Mouse (Mus musculus) liver, embryonic 16.5 days (tissue): ENCODE measurements at regions not wholly inside any gene's neighbourhood (a gene's known extent, or its start where the extent isn't known, plus 50 kb on each side); places are given as distances from the start of the nearest gene placed in this dataset.
A peak's percentile ranks its signal among the peaks of the same experiment; 100 is the strongest.

Experiments
- ATAC-seq: fragments of 200-750 bp; cut with Nextera tagmentation; 2 replicates; pipeline ENCODE4 v1.8.0; 2017; ENCODE audit warnings: low read depth, mild to moderate bottlenecking, moderate number of reproducible peaks, moderate library complexity
- H3K27ac ChIP-seq: fragments of 300-500 bp; sonication (generic); 2 replicates; pipeline ENCODE4 v1.5.1; 2014; ENCODE audit warnings: mild to moderate bottlenecking, low read length
- H3K27me3 ChIP-seq: fragments of 300-500 bp; sonication (generic); 2 replicates; pipeline ENCODE4 v1.6.1; 2014; ENCODE audit warnings: low read depth, low read length, mixed read lengths; ENCODE audit not compliant: control insufficient read depth, insufficient read depth
- H3K36me3 ChIP-seq: fragments of 300-500 bp; sonication (generic); 2 replicates; pipeline ENCODE4 v1.6.1; 2014; ENCODE audit warnings: mild to moderate bottlenecking; ENCODE audit not compliant: control insufficient read depth, insufficient read depth
- H3K4me1 ChIP-seq: fragments of 300-500 bp; sonication (generic); 2 replicates; pipeline ENCODE4 v1.6.1; 2014; ENCODE audit warnings: low read depth, low read length, mixed read lengths; ENCODE audit not compliant: control insufficient read depth
- H3K4me2 ChIP-seq: fragments of 300-500 bp; sonication (generic); 2 replicates; pipeline ENCODE4 v1.6.1; 2014; ENCODE audit warnings: low read depth, low read length, mixed read lengths
- H3K4me3 ChIP-seq: fragments of 300-500 bp; sonication (generic); 2 replicates; pipeline ENCODE4 v1.5.1; 2014; ENCODE audit warnings: low read depth, mild to moderate bottlenecking, low read length
- H3K9ac ChIP-seq: fragments of 300-500 bp; sonication (generic); 2 replicates; pipeline ENCODE4 v1.6.1; 2014; ENCODE audit warnings: low read depth, low read length
- H3K9me3 ChIP-seq: fragments of 300-500 bp; sonication (generic); replicated peaks from 2 replicates; pipeline ENCODE4 v1.6.1; 2016; ENCODE audit warnings: low read length; ENCODE audit not compliant: control insufficient read depth
- WGBS: fragments of 180-500 bp; shearing (Covaris S2); extraction: QIAGEN DNeasy Blood & Tissue Kit; methylation state at CpG from one replicate; pipeline ENCODE4 v1.1.7; 2014; ENCODE audit not compliant: insufficient replicate concordance; 5-methylcytosine and 5-hydroxymethylcytosine counted together

DNA sequence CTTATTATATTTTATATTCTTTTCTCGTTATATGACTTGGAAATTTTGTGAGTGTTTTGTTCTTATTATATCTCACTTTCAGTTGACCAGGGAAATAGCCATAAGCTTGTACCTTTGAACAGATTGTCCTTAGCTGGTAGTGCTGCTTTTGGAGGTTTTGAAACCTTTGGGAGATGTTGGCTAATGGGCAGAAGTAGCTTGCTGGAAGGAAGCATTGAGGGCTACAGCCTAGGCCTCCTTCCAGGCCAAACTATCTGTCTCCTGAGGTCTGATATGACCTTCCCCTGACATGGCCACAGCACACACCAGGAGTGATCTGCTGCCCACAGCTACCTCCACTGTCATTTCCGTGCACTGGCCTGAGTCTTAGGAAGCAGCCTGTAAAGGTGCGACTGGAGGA lies 56.8 kb downstream of the Cdkn2c start:
- WGBS, result 59% methylated on average over 3 of the region's 3 CpGs
- Histone ChIP-seq H3K36me3 (no peaks in the 10 kb centered on the region), H3K27me3 (no peaks in the 10 kb centered on the region), H3K27ac (no peak overlapping the region), H3K4me3 (no peak overlapping the region), H3K4me1 (no peaks in the 10 kb centered on the region), H3K4me2 (no peak overlapping the region), H3K9me3 (no peaks in the 10 kb centered on the region), H3K9ac (no peak overlapping the region)
- 0 out of 2 replicates have a peak, but pooled peaks have one; percentile 16 for ATAC-seq

DNA sequence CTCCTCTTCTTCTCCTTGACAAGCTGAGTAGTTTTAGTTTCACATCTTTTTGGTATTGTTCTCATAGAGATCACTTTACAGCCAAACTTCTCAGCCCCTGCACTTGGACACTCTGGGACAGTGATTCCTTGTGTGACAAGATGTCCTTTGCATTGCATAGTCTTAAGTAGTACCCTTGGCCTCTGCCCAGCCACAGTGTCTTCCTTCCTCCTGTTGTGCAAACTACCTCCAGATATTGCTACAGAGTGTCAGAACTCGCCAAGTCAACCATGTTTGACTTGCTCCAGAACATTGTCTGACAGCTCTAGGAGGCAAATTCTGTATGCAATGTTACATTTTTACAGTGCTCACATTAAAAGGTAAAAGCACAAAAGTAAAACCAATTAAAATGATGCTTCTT lies 57.2 kb downstream of the Cdkn2c start:
- no peaks in the 10 kb centered on the region for H3K27me3 ChIP-seq
- no peak overlapping the region for H3K4me3 ChIP-seq
- no peak overlapping the region for H3K9ac ChIP-seq
- H3K4me2 ChIP-seq, result no peak overlapping the region
- 48% methylated on average over 1 of the region's 1 CpGs for WGBS
- H3K9me3 ChIP-seq, result no peaks in the 10 kb centered on the region
- no peak overlapping the region for H3K27ac ChIP-seq
- peak; percentile 35; the same call in 1 of the 2 replicates for ATAC-seq
- H3K4me1 ChIP-seq, result no peaks in the 10 kb centered on the region
- H3K36me3 ChIP-seq, result no peaks in the 10 kb centered on the region

DNA sequence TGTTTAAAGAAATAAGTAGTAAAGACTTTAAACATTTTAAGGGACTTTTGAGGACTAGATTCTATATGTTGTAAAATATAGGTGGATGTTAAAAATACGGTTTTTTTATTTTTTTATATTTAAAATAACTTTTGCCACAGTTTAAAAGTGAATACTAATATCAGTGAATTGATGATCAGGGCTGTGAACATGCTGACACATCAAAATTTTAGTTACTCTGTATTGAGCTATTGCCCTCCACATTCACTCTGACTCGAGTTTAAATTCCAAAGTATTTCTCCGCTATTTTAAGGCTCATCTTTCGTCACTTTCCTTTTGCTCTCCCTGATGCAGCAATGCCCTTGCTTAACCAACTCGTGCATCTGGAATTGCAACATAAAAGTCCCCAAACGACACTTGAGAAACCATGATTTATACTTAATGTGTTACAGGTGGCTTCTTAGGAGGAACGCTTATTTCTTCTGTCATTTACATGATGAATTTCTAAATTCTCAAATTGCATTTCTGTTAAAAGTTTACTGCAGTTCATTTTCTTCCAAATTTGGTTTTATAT lies 58.7 kb upstream of the 4930522H14Rik start:
- H3K27me3 ChIP-seq, result no peaks in the 10 kb centered on the region

DNA sequence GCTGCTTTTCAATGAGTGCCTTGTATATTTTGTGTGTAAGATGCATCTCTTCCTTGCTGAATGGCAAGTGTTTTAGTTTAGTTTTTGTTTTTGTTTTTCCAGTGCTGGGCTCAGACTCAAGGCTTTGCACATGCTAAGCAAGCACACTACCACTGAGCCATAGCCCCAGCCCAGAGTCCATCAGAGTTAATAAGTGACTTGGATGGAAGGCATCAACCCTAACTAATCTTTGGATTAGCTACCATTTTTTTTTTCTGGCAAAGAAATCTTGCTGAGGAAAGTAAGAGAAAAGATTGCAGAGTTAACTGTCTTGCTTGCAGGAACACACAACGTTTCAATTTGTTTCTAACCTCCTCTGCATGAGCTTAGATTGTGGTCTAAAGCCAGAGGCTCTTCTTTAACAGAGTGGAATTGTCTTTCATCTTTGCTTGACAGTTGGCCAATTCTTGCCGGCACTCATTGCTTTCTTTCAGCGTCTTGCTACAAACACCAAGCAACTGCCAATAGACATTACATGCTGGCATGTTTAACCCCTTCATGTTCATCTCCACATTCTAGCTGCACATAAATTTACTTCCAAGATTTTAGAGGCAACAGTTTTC lies 52.2 kb upstream of the 4930522H14Rik start:
- no peak for ATAC-seq
- Histone ChIP-seq H3K36me3 (no peaks in the 10 kb centered on the region), H3K4me1 (no peaks in the 10 kb centered on the region), H3K9ac (no peak overlapping the region), H3K27ac (no peak overlapping the region), H3K4me3 (no peak overlapping the region), H3K4me2 (no peak overlapping the region), H3K27me3 (no peaks in the 10 kb centered on the region), H3K9me3 (no peaks in the 10 kb centered on the region)
- 39% methylated on average over 3 of the region's 3 CpGs for WGBS

More for the DNA sequence above, 58.7 kb upstream of the 4930522H14Rik start:
- Histone ChIP-seq H3K4me2 (no peak overlapping the region), H3K9ac (no peak overlapping the region), H3K27ac (no peak overlapping the region), H3K36me3 (no peaks in the 10 kb centered on the region), H3K4me3 (no peak overlapping the region), H3K4me1 (no peaks in the 10 kb centered on the region), H3K9me3 (no peaks in the 10 kb centered on the region)
- WGBS, result 49% methylated on average over 7 of the region's 7 CpGs
- no peak for ATAC-seq

DNA sequence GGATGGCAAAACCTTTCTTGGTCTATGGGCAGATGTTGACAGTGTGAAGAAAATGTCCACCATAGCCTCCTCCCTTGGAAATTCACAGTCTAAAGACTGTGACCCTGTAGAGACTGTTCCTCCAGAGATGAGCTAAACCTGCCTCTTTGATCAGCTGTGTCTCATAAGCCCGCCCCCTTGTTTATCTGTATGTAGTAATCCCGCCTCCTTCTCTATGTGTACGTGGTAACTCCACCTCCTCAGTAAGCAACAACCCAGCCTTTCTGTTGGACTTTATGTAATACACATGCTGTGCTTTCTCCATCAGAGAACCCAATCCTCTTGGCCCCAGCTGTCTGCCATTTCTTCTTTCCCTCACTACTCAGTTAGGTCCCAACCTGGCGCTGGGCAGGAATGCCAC lies 51.4 kb upstream of the 4930522H14Rik start:
- Histone ChIP-seq H3K36me3 (no peaks in the 10 kb centered on the region), H3K27me3 (no peaks in the 10 kb centered on the region), H3K9ac (no peak overlapping the region), H3K27ac (no peak overlapping the region), H3K4me3 (no peak overlapping the region), H3K9me3 (no peaks in the 10 kb centered on the region), H3K4me1 (no peaks in the 10 kb centered on the region), H3K4me2 (no peak overlapping the region)
- 56% methylated on average over 4 of the region's 4 CpGs for WGBS
- ATAC-seq, result 0 out of 2 replicates have a peak, but pooled peaks have one; percentile 27
